Mouse (Mus musculus) heart, postnatal 0 days (tissue): Measurements from ENCODE around the gene Unc13b. TPM values are rescaled to one million over a fixed set of nuclear protein-coding genes. Genes with fewer than 3 reads are reported as not detected.
A peak's percentile ranks its signal among the peaks of the same experiment; 100 is the strongest.

ENCODE experiments used
- ATAC-seq: fragments of 200-750 bp; cut with Nextera tagmentation; 2 replicates; pipeline ENCODE4 v1.8.0; 2017; ENCODE audit warnings: low read depth, moderate number of reproducible peaks, moderate library complexity; ENCODE audit not compliant: insufficient read depth
- DNase-seq: peaks from one replicate; pipeline ENCODE4 v3.0.0-alpha.2; 2016; ENCODE audit warnings: low spot score
- H3K27ac ChIP-seq: fragments of 300-500 bp; sonication (generic); 2 replicates; pipeline ENCODE4 v1.5.1; 2014; ENCODE audit warnings: low read depth, mild to moderate bottlenecking
- H3K27me3 ChIP-seq: fragments of 300-500 bp; sonication (generic); 2 replicates; pipeline ENCODE4 v1.6.1; 2014; ENCODE audit warnings: low read length, mixed read lengths; ENCODE audit not compliant: control insufficient read depth, insufficient read depth
- H3K36me3 ChIP-seq: fragments of 300-500 bp; sonication (generic); replicated peaks from 2 replicates; pipeline ENCODE4 v1.6.1; 2014; ENCODE audit warnings: low read length, mixed read lengths; ENCODE audit not compliant: control insufficient read depth, insufficient read depth
- H3K4me1 ChIP-seq: fragments of 300-500 bp; sonication (generic); 2 replicates; pipeline ENCODE4 v1.6.1; 2014; ENCODE audit warnings: antibody characterized with exemption; ENCODE audit not compliant: control insufficient read depth, insufficient read depth
- H3K4me2 ChIP-seq: fragments of 300-500 bp; sonication (generic); 2 replicates; pipeline ENCODE4 v1.6.1; 2014; ENCODE audit warnings: low read depth, mild to moderate bottlenecking, low read length, moderate library complexity
- H3K4me3 ChIP-seq: fragments of 300-500 bp; sonication (generic); 2 replicates; pipeline ENCODE4 v1.5.1; 2014; ENCODE audit warnings: low read depth, low read length
- H3K9ac ChIP-seq: fragments of 300-500 bp; sonication (generic); replicated peaks from 2 replicates; pipeline ENCODE4 v1.6.1; 2014; ENCODE audit warnings: low read depth, low read length, mixed read lengths
- H3K9me3 ChIP-seq: fragments of 300-500 bp; sonication (generic); replicated peaks from 2 replicates; pipeline ENCODE4 v1.6.1; 2016; ENCODE audit warnings: low read length; ENCODE audit not compliant: control insufficient read depth
- CTCF ChIP-seq: IDR thresholded peaks from 2 replicates; pipeline ENCODE4 v1.5.1; 2016; ENCODE audit warnings: antibody characterized with exemption, control low read depth, low read depth
- EP300 ChIP-seq: IDR thresholded peaks from 2 replicates; pipeline ENCODE4 v1.6.1; 2016; ENCODE audit warnings: antibody characterized with exemption, low read depth
- WGBS: fragments of 180-500 bp; shearing (Covaris S2); extraction: QIAGEN DNeasy Blood & Tissue Kit; methylation state at CpG from one replicate; pipeline ENCODE4 v1.1.7; 2014; 5-methylcytosine and 5-hydroxymethylcytosine counted together
- polyA plus RNA-seq: library from polyadenylated mRNA; unstranded; fragments of >200 nt; fragmentation: Nextera tagmentation; extraction: Ambion mirVana; gene quantifications from 2 replicates; pipeline ENCODE4 v1.2.1, GENCODE M21; 2015
- total RNA-seq: library from RNA; depleted of rRNA; stranded (reverse); fragments of >200 nt; gene quantifications from 2 replicates; pipeline ENCODE4 v1.2.3, GENCODE M21; 2014; ENCODE audit warnings: low replicate concordance; rRNA removed

Gene Unc13b
- total and polyA plus RNA-seq, 2 experiments from 2014 or later = 5.4 to 51.8 TPM

DNA sequence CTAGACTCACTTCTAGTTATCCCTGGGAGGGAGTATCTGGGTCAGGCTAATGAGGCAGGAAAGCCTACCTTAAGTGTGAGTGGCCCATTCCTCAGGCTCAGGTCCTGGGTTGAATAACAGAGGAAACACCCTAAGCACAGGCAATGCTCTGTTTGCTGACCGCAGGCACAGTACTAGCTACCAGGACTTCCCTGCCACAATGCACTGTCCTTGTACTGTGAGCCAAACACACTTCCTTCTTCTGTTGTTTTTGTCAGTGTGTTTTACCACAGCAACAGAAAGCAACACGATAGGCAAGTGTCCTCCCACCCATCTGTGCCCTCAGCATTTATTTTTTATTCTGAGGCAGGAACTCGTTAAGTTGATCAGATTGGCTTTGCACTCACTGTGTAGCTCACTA lies 228.6 kb downstream of the Unc13b start:
- ATAC-seq (no peak), DNase-seq (no peak)
- Histone ChIP-seq H3K9me3 (no peaks in the 10 kb centered on the region), H3K9ac (no peak overlapping the region), H3K36me3 (no peaks in the 10 kb centered on the region), H3K4me2 (no peak overlapping the region), H3K4me1 (no peaks in the 10 kb centered on the region), H3K27me3 (no peaks in the 10 kb centered on the region), H3K27ac (no peak overlapping the region), H3K4me3 (no peak overlapping the region)
- 49% methylated on average over 3 of the region's 3 CpGs for WGBS
- no peak for TF ChIP-seq CTCF
- TF ChIP-seq EP300 = no peak

DNA sequence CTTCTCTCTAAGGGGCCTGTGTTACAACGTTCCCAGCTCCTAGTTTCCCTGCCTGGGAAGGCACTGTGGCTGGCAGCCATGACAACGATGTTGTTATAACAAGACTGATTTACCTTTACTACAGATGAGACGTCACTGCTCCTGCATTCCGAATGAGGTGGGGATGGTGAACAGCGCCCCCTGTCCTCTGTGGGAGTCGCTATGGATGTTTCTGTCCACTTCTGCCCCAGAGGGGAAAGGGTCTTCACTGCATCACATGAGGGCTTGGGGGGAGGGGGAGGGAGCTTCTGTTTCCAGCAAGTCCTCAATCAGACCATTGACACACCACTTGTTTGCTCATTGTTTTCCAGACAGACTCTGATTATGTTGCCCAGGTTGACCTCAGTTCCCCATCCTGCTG lies 235.2 kb downstream of the Unc13b start:
- ATAC-seq = no peak
- no peaks in the 10 kb centered on the region for H3K9me3 ChIP-seq
- no peak overlapping the region for H3K4me2 ChIP-seq
- H3K27ac ChIP-seq = no peak overlapping the region
- 36% methylated on average over 6 of the region's 6 CpGs for WGBS
- no peaks in the 10 kb centered on the region for H3K27me3 ChIP-seq
- H3K4me3 ChIP-seq = no peak overlapping the region
- no peak for DNase-seq
- H3K4me1 ChIP-seq = no peaks in the 10 kb centered on the region
- no peaks in the 10 kb centered on the region for H3K36me3 ChIP-seq
- H3K9ac ChIP-seq = no peak overlapping the region
- TF ChIP-seq EP300 (no peak), CTCF (peak; percentile 26; the same call in 1 of the 2 replicates)

DNA sequence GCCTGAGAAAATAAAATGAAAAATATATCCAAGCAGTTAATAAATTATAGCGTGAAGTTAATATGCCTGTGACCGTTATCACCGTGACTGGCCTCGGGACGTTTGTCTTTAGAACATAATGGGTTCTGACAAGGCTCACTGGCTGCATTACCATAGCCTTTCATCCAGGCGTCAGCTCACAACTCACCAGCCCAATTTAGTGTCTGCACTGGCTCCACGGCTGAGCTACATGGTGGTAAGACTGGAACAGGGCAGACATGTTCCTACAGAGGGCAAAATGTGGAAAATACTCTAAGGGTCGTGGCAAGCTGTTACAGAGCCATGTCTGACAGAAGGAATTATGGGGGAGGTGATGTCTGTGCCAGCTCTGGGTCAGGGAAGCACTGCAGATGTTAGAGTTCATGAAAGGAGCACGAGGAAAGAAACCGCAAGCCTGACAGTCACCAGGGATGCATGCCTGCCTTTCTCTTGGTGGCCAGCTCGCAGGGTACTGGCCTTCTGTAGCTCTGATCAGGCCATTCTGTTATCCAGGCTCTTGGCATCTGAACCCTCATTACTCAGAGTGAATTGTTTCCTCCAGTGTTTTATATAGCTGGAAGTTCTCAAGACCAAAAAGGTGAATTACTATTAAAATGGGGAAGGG lies 251.1 kb downstream of the Unc13b start:
- no peaks in the 10 kb centered on the region for H3K27me3 ChIP-seq
- no peak for ATAC-seq
- 36% methylated on average over 11 of the region's 11 CpGs for WGBS
- no peak overlapping the region for H3K4me3 ChIP-seq
- no peaks in the 10 kb centered on the region for H3K4me1 ChIP-seq
- H3K9ac ChIP-seq = no peak overlapping the region
- H3K27ac ChIP-seq = no peak overlapping the region
- TF ChIP-seq CTCF = no peak
- no peak for TF ChIP-seq EP300
- H3K36me3 ChIP-seq = no peaks in the 10 kb centered on the region
- DNase-seq = no peak
- no peak overlapping the region for H3K4me2 ChIP-seq
- H3K9me3 ChIP-seq = no peaks in the 10 kb centered on the region

Other genes starting within 250 kb of the Unc13b start
- not detected in 2 replicates for gene Fam205a1, start 205.1 kb upstream of the Unc13b start, total RNA-seq
- gene Fam205a1, start 205.1 kb upstream of the Unc13b start, polyA plus RNA-seq = not detected in 2 replicates
- not detected in 2 replicates for gene Gm12394, start 202.2 kb upstream of the Unc13b start, total RNA-seq
- 0.05 and 0.07 TPM in 2 replicates for gene Gm12394, start 202.2 kb upstream of the Unc13b start, polyA plus RNA-seq
- not detected in 2 replicates for gene Fam205c, start 184.7 kb upstream of the Unc13b start, total RNA-seq
- 0.18 and 0.23 TPM in 2 replicates for gene Fam205c, start 184.7 kb upstream of the Unc13b start, polyA plus RNA-seq
- 4.1 and 13.2 TPM in 2 replicates for gene Phf24, start 142.3 kb upstream of the Unc13b start, total RNA-seq
- 5.0 and 5.3 TPM in 2 replicates for gene Phf24, start 142.3 kb upstream of the Unc13b start, polyA plus RNA-seq
- gene Dnajb5, start 109.1 kb upstream of the Unc13b start, total RNA-seq = 41.8 and 59.1 TPM in 2 replicates
- 12.5 and 18.2 TPM in 2 replicates for gene Dnajb5, start 109.1 kb upstream of the Unc13b start, polyA plus RNA-seq
- not detected in 2 replicates for gene 1700022I11Rik, start 89.3 kb upstream of the Unc13b start, total RNA-seq
- 0.19 and 0.41 TPM in 2 replicates for gene 1700022I11Rik, start 89.3 kb upstream of the Unc13b start, polyA plus RNA-seq
- gene Vcp, start 58.4 kb upstream of the Unc13b start, total RNA-seq = 166 and 201 TPM in 2 replicates
- 398 and 438 TPM in 2 replicates for gene Vcp, start 58.4 kb upstream of the Unc13b start, polyA plus RNA-seq
- 4.5 and 4.9 TPM in 2 replicates for gene Fancg, start 48.4 kb upstream of the Unc13b start, total RNA-seq
- 4.6 and 4.9 TPM in 2 replicates for gene Fancg, start 48.4 kb upstream of the Unc13b start, polyA plus RNA-seq
- gene Pigo, start 33.1 kb upstream of the Unc13b start, total RNA-seq = 11.3 and 25.2 TPM in 2 replicates
- gene Pigo, start 33.1 kb upstream of the Unc13b start, polyA plus RNA-seq = 11.4 and 12.5 TPM in 2 replicates
- gene Stoml2, start 27.2 kb upstream of the Unc13b start, total RNA-seq = 77.9 and 130 TPM in 2 replicates
- 171 and 174 TPM in 2 replicates for gene Stoml2, start 27.2 kb upstream of the Unc13b start, polyA plus RNA-seq
- 15.9 and 27.1 TPM in 2 replicates for gene Fam214b, start 12.7 kb upstream of the Unc13b start, total RNA-seq
- 12.8 and 13.4 TPM in 2 replicates for gene Fam214b, start 12.7 kb upstream of the Unc13b start, polyA plus RNA-seq
- 0.04 TPM in 1 of 2 replicates, not detected in the other for gene Atp8b5, start 208.2 kb downstream of the Unc13b start, total RNA-seq
- 0.11 and 0.12 TPM in 2 replicates for gene Atp8b5, start 208.2 kb downstream of the Unc13b start, polyA plus RNA-seq